Mouse (Mus musculus) T-helper 1 cell (primary cell): Measurements from ENCODE around the gene Perp.

Experiments
- in situ Hi-C: fragments of 300-600 bp; cut with MboI, MseI; formaldehyde crosslinking; loops from one replicate; pipeline ENCODE4 v1.15.1; 2025; ENCODE audit warnings: high pct_unique_total_duplicates

Perp gene

GRCm38 (mm10) chr10:18844441-18845286, at the start of gene Perp:
TSS of gene Perp (plus strand) at chr10:18845020.
- in situ Hi-C loops, result loop anchor here (5.0 kb wide), 1 partner anchor 53 kb away; no protein-coding TSS in a partner anchor

DNA sequence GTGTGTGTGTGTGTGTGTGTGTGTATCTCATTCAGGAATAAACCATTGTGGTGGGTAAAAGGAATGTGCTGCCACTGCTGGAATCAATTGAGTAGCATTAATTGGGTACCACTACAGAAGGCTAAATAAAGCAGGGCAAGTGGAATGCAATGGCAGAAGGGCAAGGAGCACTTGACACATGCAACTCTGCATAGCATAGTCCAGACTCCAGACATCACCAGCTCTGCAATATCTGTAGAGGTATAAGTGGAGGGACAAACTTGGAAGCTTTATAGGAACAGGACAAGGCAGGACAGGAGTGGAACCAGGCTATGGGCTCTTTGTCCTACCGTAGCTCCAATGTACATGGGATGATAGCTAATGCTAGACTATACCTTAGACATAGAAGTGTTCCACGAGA, 33.1 kb upstream of the Perp start:
- in situ Hi-C loops, result loop anchor here (10.0 kb wide), 1 partner anchor 743 kb away; no protein-coding TSS in a partner anchor

GRCm38 (mm10) chr10:18816560-18816959, 28.3 kb upstream of the Perp start:
- in situ Hi-C loops, result loop anchor here (10.0 kb wide), 1 partner anchor 738 kb away; no protein-coding TSS in a partner anchor

DNA sequence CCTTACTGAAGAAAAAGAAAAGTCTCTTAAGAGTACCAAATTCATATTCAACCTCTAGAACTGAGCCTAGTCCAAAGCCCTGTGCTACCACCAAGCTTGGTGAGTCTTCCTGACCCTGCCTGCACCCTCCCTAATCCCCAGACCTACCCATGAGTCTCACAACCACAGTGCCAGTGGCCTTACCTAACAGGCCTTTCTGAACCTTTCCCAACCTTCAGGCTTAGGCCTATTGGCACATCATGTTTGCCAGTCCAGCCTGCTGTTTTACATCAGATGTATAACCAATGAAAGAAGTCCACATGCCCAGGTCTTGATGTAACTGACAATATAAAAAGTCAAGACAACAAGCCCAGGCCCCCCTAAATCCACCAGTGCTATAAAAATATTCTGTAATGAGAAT, 19.7 kb upstream of the Perp start:
- in situ Hi-C loops, result loop anchor here (10.0 kb wide), 1 partner anchor 260 kb away; no protein-coding TSS in a partner anchor

- in situ Hi-C loops, result loop anchor here (10.0 kb wide), 1 partner anchor 261 kb away; no protein-coding TSS in a partner anchor
Measured at GRCm38 (mm10) chr10:18826107-18826506, 18.7 kb upstream of the Perp start.

GRCm38 (mm10) chr10:18827936-18828335, 16.9 kb upstream of the Perp start:
- in situ Hi-C loops, result loop anchor here (10.0 kb wide), 1 partner anchor 263 kb away; no protein-coding TSS in a partner anchor

- in situ Hi-C loops, result loop anchor here (5.0 kb wide), 1 partner anchor 53 kb away; no protein-coding TSS in a partner anchor
Measured at GRCm38 (mm10) chr10:18830359-18830758, 14.5 kb upstream of the Perp start.

- in situ Hi-C loops, result loop anchor here (5.0 kb wide), 1 partner anchor 55 kb away; no protein-coding TSS in a partner anchor
Measured at GRCm38 (mm10) chr10:18831823-18832222, 13.0 kb upstream of the Perp start.

DNA sequence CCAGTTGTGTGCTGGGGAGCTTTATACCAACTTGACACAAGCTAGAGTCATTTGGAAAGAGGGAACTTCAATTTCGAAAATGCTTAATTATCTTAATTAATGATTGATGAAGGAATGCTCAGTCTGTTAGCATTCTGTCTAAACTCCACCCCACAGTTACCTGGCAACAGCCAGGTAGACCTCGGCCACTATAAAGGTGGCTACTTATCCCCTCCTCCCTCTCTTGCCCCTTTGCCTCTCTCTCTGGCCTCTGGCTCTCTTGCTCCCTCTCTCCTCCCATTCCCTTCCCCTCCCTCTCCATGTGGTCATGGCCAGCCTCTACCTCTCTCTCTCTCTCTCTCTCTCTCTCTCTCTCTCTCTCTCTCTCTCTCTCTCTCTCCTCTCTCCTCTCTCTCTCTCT, 10.4 kb upstream of the Perp start:
- in situ Hi-C loops, result loop anchor here (5.0 kb wide), 1 partner anchor 57 kb away; no protein-coding TSS in a partner anchor

DNA sequence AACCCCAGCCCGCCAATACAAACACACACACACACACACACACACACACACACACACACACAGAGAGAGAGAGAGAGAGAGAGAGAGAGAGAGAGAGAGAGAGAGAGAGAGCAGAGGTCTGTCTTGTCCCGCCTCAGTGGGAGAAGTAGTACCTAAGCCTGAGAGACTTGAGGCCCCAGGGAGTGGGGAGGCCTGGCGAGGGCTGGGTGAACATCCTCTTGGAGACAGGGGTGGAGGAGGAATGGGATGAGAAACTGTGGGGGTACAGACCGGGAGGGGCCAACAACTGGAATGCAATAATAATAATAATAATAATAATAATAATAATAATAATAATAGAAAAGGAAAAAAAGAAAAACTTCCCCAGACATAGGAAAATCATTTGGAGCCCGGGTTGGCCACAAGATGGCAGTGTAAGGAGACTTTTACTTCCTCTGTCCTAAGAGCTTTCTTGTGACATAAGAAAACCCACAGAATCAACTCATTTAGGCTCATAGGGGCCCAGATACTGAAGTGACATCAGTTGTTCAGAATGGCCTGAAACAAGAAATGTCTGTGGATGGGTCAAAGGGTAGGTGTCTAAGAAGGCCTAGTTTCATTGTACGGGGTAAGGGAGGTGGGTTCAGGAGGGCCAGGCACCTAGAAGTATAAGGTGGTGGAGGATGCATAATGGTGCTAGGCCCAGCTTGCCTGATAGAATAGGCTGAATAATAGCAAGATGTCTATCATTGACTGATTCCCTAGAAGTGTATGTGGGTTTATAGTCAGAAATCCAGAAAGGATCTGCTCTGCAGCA, 8.9 kb upstream of the Perp start:
- in situ Hi-C loops, result no loop called here

GRCm38 (mm10) chr10:18839530-18839929, 5.3 kb upstream of the Perp start:
- in situ Hi-C loops, result no loop called here

DNA sequence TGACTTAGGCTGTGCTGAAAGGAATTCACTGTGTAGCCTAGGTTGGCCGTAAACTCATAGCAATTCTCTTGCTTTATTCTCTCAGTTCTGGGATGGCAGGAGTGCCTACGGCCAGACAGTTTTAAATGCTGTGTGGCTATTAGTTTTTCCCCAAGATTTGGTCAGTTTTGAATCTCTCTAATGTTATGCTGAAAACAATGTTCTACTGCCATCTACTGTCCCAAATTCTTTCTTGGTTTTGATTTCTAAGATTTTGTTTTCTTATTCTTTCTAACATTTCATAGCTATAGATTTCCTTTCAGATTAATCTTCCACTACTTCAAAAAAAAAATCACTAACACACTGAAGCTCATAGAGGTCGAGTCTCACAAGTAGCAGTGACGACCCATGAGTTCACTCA, 4.1 kb upstream of the Perp start:
- in situ Hi-C loops, result loop anchor here (5.0 kb wide), 1 partner anchor 57 kb away; no protein-coding TSS in a partner anchor

DNA sequence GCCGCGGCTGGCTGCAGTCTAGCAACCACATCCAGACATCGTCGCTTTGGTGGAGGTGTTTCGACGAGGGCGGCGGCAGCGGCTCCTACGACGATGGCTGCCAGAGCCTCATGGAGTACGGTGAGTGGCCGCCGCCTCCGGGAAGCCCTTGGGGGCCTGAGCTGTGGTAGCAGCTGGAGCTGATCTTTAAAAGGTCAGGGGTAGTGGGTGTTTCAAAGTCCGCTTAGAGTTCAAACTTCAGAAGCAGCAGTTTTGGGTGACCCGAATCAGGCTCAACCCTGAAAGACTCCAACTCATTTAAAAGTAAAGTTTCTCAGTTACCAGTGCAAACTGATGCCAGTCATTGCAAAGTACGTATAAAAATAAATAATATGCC, 455 bp downstream of the Perp start:
- in situ Hi-C loops, result no loop called here

- in situ Hi-C loops, result no loop called here
Measured at GRCm38 (mm10) chr10:18845711-18846110, 891 bp downstream of the Perp start.

- in situ Hi-C loops, result no loop called here
Measured at GRCm38 (mm10) chr10:18846474-18847264, 1.8 kb downstream of the Perp start.

DNA sequence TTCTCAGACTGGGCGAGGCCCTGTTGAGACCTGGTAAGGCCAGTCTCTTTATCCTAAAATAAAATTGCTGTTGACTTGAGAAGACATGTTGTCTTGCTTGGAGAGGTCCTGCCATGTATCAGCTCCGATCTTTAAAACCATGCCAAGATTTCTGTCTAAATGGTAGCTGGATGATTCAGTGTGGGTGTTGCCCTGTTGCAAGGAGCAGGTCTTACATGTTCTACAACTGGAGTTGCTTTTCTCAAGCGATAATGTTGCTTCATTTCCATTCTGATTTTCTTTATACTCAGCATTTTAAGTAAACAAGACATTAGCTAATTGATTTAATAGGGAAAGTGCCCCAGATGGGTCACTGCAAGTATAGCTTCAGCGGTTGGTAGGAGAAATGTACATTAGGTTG, 5.4 kb downstream of the Perp start:
- in situ Hi-C loops, result loop anchor here (10.0 kb wide), 1 partner anchor 1095 kb away; no protein-coding TSS in a partner anchor

DNA sequence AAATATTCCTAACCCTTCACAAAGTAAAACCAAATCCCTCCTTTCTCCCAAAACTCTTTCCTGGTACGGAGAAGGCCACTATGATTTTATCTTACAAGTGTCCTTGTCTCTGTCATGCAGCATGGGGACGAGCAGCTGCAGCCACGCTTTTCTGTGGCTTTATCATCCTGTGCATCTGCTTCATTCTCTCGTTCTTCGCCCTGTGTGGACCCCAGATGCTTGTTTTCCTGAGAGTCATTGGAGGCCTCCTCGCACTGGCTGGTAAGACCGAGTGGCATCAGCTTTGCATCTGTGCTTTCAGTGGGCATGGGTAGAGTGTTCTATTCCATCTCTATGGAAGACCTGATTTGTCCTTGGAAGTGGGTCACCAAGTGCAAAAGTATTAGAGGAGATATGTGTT, 8.6 kb downstream of the Perp start:
- in situ Hi-C loops, result loop anchor here (10.0 kb wide), 1 partner anchor 1099 kb away; no protein-coding TSS in a partner anchor

GRCm38 (mm10) chr10:18857244-18857643, 12.4 kb downstream of the Perp start:
- in situ Hi-C loops, result loop anchor here (10.0 kb wide), 1 partner anchor 1102 kb away; no protein-coding TSS in a partner anchor

DNA sequence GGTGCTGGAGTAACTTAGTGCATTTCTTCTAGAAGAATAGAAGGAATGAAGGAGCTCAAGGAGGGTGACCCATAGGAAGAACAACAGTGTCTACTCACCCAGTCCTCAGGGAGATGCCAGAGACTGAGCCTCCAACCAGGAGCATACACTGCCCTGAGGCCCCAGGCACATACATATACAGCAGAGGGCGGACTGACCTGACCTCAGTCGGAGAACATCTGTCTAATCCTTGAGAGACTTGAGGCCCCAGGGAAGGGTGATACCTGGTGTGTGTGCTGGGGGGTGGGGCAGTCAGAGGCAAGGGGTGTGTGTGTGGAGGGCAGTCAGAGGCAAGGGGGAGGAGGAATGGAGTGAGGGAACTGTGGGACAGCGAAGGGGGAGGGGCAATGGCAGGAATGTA, 14.8 kb downstream of the Perp start:
- in situ Hi-C loops, result loop anchor here (10.0 kb wide), 1 partner anchor 1105 kb away; no protein-coding TSS in a partner anchor

DNA sequence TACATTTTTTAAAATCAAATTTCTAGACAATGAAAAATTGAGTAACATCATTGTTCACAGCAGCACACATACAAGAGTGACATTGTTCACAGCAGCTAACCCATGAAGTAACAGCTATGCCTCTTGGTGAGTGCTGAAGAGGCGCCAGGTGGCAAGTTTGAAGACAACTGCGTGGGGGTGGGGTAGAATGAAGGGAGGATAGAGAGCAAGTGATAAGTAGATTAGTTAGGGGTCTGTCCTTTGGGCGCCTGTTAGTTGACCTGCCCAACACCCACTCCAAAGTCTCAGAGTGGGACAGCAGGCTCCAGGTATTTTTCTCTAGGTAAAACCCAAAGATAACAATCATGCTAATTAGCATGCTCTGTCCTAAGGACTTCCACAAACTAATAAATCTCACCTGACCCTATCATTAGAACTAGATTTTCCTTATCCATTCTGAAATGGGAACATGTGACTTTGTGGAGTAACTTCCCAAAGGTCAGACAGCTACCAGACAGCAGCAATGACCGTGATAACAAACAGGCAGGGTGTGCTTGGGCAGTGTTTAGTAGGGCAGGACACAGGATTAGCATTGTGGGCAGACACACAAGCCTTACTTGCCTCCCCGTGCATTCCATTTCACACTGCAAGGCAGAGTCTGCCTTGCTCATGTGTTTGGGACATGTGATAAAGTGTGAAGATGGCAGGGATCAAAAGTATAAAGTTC, 15.5 kb downstream of the Perp start:
- in situ Hi-C loops, result no loop called here
